Mouse (Mus musculus) urinary bladder, adult 2 months (tissue): ENCODE results near the gene Prorsd1. TPM values are rescaled to one million over a fixed set of nuclear protein-coding genes. Genes with fewer than 3 reads are reported as not detected.

ENCODE experiments used
- DNase-seq: peaks from one replicate; pipeline ENCODE4 v3.0.0; 2022; ENCODE audit warnings: low spot score
- polyA plus RNA-seq: library from polyadenylated mRNA; depleted of rRNA; stranded (reverse); fragments of >200 nt; gene quantifications from 2 replicates; pipeline ENCODE4 v1.2.3, GENCODE M21; 2012; rRNA removed

The Prorsd1 gene
- polyA plus RNA-seq, 1 experiment: 28.3 TPM

GRCm38 (mm10) chr11:29503948-29504893 is 10.6 kb downstream of the Prorsd1 start:
- DNase-seq: no peak

- no peak for DNase-seq
Measured at GRCm38 (mm10) chr11:29496962-29497361, 17.9 kb downstream of the Prorsd1 start.

- no peak for DNase-seq
Measured at GRCm38 (mm10) chr11:29493135-29493534, 21.7 kb downstream of the Prorsd1 start.

GRCm38 (mm10) chr11:29474676-29475075 is 40.2 kb downstream of the Prorsd1 start:
- DNase-seq: no peak

Other genes starting within 250 kb of the Prorsd1 start
- 6.0 and 6.1 TPM in 2 replicates for gene Ccdc88a, start 141.4 kb downstream of the Prorsd1 start, polyA plus RNA-seq
- 23.8 and 24.3 TPM in 2 replicates for gene Mtif2, start 11.4 kb upstream of the Prorsd1 start, polyA plus RNA-seq
- 0.33 and 0.40 TPM in 2 replicates for gene Clhc1, start 32.9 kb upstream of the Prorsd1 start, polyA plus RNA-seq
- 1,401 and 1,405 TPM in 2 replicates for gene Rps27a, start 33.1 kb upstream of the Prorsd1 start, polyA plus RNA-seq
- 292 and 342 TPM in 2 replicates for gene Rtn4, start 177.9 kb upstream of the Prorsd1 start, polyA plus RNA-seq